Mouse (Mus musculus): Measurements from ENCODE around the gene Gm3095. TPM values are rescaled to one million over a fixed set of nuclear protein-coding genes. Genes with fewer than 3 reads are reported as not detected.
"Not testable (repeated sequence)": the region's sequence is repeated elsewhere in the genome, so short reads cannot be mapped to it uniquely, and the experiment has no call there.

Gm3095 gene
- polyA plus RNA-seq (2012; ENCODE audit: insufficient read depth, insufficient read length, missing spikeins), result not detected in 2 replicates

DNA sequence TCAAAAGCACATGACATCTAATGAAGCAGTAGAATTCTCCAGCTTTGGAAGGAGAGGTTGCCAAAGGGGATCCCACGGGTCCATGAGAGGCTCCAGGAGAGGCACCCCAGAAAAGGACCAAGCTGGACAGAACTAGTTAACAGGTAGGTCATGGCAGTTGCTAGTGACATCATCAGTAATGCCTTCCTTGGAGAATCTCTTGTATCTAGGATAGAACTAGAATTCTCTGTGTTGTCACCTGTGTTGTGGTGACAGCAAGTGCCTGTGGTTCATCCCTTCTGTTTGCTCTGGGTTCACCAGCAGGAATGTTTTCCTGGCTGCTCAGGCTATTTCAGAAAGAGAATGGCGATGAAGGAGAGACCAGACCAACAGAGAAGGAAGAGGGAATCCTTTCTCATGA, at the start of gene Gm3095:
TSS of gene Gm3095 (plus strand) at position 301 of the 400 bp plus-strand sequence.
- not testable (repeated sequence) for H3K27ac ChIP-seq (ENCODE audit: insufficient read depth, low read depth, low read length); H3K4me1 ChIP-seq (ENCODE audit: control insufficient read depth, insufficient read depth, low read length); H3K4me3 ChIP-seq (ENCODE audit: insufficient read depth, low read length)

DNA sequence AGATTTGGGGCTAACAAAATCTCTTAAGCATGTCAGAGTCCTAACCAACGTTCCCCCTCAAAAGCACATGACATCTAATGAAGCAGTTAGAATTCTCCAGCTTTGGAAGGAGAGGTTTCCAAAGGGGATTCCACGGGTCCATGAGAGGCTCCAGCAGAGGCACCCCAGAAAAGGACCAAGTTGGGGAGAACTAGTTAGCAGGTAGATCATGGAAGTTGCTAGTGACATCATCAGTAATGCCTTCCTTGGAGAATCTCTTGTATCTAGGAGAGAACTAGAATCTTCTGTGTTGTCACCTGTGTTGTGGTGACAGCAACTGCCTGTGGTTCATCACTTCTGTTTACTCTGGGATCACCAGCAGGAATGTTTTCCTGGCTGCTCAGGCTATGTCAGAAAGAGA, 31.9 kb upstream of the Gm3095 start, which contains the start of gene Gm3029:
TSS of gene Gm3029 (plus strand) at position 301 of the 400 bp plus-strand sequence.
- H3K27ac ChIP-seq (ENCODE audit: insufficient read depth, low read depth, low read length); H3K4me3 ChIP-seq (ENCODE audit: insufficient read depth, low read length); H3K4me1 ChIP-seq (ENCODE audit: control insufficient read depth, insufficient read depth, low read length): not testable (repeated sequence)

DNA sequence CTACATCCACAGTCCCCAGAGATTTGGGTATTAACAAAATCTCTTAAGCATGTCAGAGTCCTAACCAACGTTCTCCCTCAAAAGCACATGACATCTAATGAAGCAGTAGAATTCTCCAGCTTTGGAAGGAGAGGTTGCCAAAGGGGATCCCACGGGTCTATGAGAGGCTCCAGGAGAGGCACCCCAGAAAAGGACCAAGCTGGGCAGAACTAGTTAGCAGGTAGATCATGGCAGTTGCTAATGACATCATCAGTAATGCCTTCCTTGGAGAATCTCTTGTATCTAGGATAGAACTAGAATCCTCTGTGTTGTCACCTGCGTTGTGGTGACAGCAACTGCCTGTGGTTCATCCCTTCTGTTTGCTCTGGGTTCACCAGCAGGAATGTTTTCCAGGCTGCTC, 34.7 kb downstream of the Gm3095 start, which contains the start of gene Gm3099:
TSS of gene Gm3099 (plus strand) at position 301 of the 400 bp plus-strand sequence.
- not testable (repeated sequence) for H3K4me3 ChIP-seq (ENCODE audit: insufficient read depth, low read length); H3K27ac ChIP-seq (ENCODE audit: insufficient read depth, low read depth, low read length); H3K4me1 ChIP-seq (ENCODE audit: control insufficient read depth, insufficient read depth, low read length)

Other genes with a start within 250 kb of the Gm3095 start
- gene Gm3002, start 153.5 kb upstream of the Gm3095 start, polyA plus RNA-seq (2012; ENCODE audit: insufficient read depth, insufficient read length, missing spikeins), result not detected in 2 replicates
- not detected in 2 replicates for gene Gm3033, start 117.3 kb upstream of the Gm3095 start, polyA plus RNA-seq (2012; ENCODE audit: insufficient read depth, insufficient read length, missing spikeins)
- not detected in 2 replicates for gene Gm2916, start 79.4 kb upstream of the Gm3095 start, polyA plus RNA-seq (2012; ENCODE audit: insufficient read depth, insufficient read length, missing spikeins)
- gene Gm3029, start 31.8 kb upstream of the Gm3095 start, polyA plus RNA-seq (2012; ENCODE audit: insufficient read depth, insufficient read length, missing spikeins), result not detected in 2 replicates
- not detected in 2 replicates for gene Gm3099, start 34.8 kb downstream of the Gm3095 start, polyA plus RNA-seq (2012; ENCODE audit: insufficient read depth, insufficient read length, missing spikeins)
- gene Gm5796, start 60.4 kb downstream of the Gm3095 start, polyA plus RNA-seq (2012; ENCODE audit: insufficient read depth, insufficient read length, missing spikeins), result not detected in 2 replicates
- not detected in 2 replicates for gene Gm3115, start 120.6 kb downstream of the Gm3095 start, polyA plus RNA-seq (2012; ENCODE audit: insufficient read depth, insufficient read length, missing spikeins)
- gene Gm8108, start 147.0 kb downstream of the Gm3095 start, polyA plus RNA-seq (2012; ENCODE audit: insufficient read depth, insufficient read length, missing spikeins), result not detected in 2 replicates
- gene Gm3127, start 201.5 kb downstream of the Gm3095 start, polyA plus RNA-seq (2012; ENCODE audit: insufficient read depth, insufficient read length, missing spikeins), result not detected in 2 replicates
- not detected in 2 replicates for gene Gm2974, start 219.0 kb downstream of the Gm3095 start, polyA plus RNA-seq (2012; ENCODE audit: insufficient read depth, insufficient read length, missing spikeins)